Mouse (Mus musculus) midbrain, embryonic 13.5 days (tissue): ENCODE data around the gene Mrpl54. TPM values are rescaled to one million over a fixed set of nuclear protein-coding genes. Genes with fewer than 3 reads are reported as not detected.

Experiments
- ATAC-seq: fragments of 200-750 bp; cut with Nextera tagmentation; 2 replicates; pipeline ENCODE4 v1.8.0; 2017; ENCODE audit warnings: mild to moderate bottlenecking, moderate TSS enrichment, moderate library complexity
- H3K27ac ChIP-seq: fragments of 300-500 bp; sonication (generic); 2 replicates; pipeline ENCODE4 v1.5.1; 2015; ENCODE audit warnings: inconsistent platforms, mild to moderate bottlenecking, moderate library complexity
- H3K27me3 ChIP-seq: fragments of 300-500 bp; sonication (generic); 2 replicates; pipeline ENCODE4 v1.6.1; 2015; ENCODE audit warnings: mild to moderate bottlenecking, inconsistent platforms
- H3K36me3 ChIP-seq: fragments of 300-500 bp; sonication (generic); 2 replicates; pipeline ENCODE4 v1.6.1; 2015; ENCODE audit warnings: mild to moderate bottlenecking, inconsistent platforms
- H3K4me1 ChIP-seq: fragments of 300-500 bp; sonication (generic); replicated peaks from 2 replicates; pipeline ENCODE4 v1.6.1; 2015; ENCODE audit warnings: inconsistent platforms
- H3K4me2 ChIP-seq: fragments of 300-500 bp; sonication (generic); replicated peaks from 2 replicates; pipeline ENCODE4 v1.6.1; 2015; ENCODE audit warnings: moderate library complexity, mild to moderate bottlenecking, inconsistent platforms
- H3K4me3 ChIP-seq: fragments of 300-500 bp; sonication (generic); replicated peaks from 2 replicates; pipeline ENCODE4 v1.5.1; 2015; ENCODE audit warnings: mild to moderate bottlenecking, inconsistent platforms
- H3K9ac ChIP-seq: fragments of 300-500 bp; sonication (generic); replicated peaks from 2 replicates; pipeline ENCODE4 v1.6.1; 2015; ENCODE audit warnings: mild to moderate bottlenecking, inconsistent platforms
- H3K9me3 ChIP-seq: fragments of 300-500 bp; sonication (generic); 2 replicates; pipeline ENCODE4 v1.6.1; 2016; ENCODE audit warnings: mild to moderate bottlenecking, inconsistent platforms
- WGBS: fragments of 180-500 bp; shearing (Covaris S2); methylation state at CpG from one replicate; pipeline ENCODE4 v1.1.7; 2015; 5-methylcytosine and 5-hydroxymethylcytosine counted together
- polyA plus RNA-seq: library from polyadenylated mRNA; unstranded; fragments of >200 nt; fragmentation: Nextera tagmentation; extraction: Ambion mirVana; gene quantifications from 2 replicates; pipeline ENCODE4 v1.2.1, GENCODE M21; 2015

Gene Mrpl54
- 138 and 148 TPM in 2 replicates for polyA plus RNA-seq

GRCm38 (mm10) chr10:81266211-81267105, at the start of gene Mrpl54, which contains the start of gene Apba3:
Mrpl54 (minus strand) TSS chr10:81266934.
Apba3 (plus strand) TSS chr10:81266960.
- peaks cover 39% of the 10 kb centered on the region for H3K36me3 ChIP-seq
- H3K4me3 ChIP-seq: peak within 1 kb of the TSS; percentile 66
- peaks cover 27% of the 10 kb centered on the region for H3K4me1 ChIP-seq
- no peaks in the 10 kb centered on the region for H3K9me3 ChIP-seq
- peak within 1 kb of the TSS; percentile 60 for H3K4me2 ChIP-seq
- H3K9ac ChIP-seq: peak within 1 kb of the TSS; percentile 75
- peak; percentile 92 for ATAC-seq
- H3K27me3 ChIP-seq: no peaks in the 10 kb centered on the region
- peak within 1 kb of the TSS; percentile 84 for H3K27ac ChIP-seq
- under 1% methylated on average over 48 of the region's 48 CpGs for WGBS

- no peak for ATAC-seq
- no peaks in the 10 kb centered on the region for H3K27me3 ChIP-seq
- peaks cover 81% of the 10 kb centered on the region for H3K36me3 ChIP-seq
- no peak overlapping the region for H3K4me3 ChIP-seq
- peaks cover 24% of the 10 kb centered on the region for H3K4me1 ChIP-seq
- WGBS: 94% methylated on average over 16 of the region's 16 CpGs
- no peak overlapping the region for H3K4me2 ChIP-seq
- H3K27ac ChIP-seq: no peak overlapping the region
- H3K9ac ChIP-seq: no peak overlapping the region
- H3K9me3 ChIP-seq: no peaks in the 10 kb centered on the region
Observed at GRCm38 (mm10) chr10:81315587-81315986, 48.9 kb upstream of the Mrpl54 start.

DNA sequence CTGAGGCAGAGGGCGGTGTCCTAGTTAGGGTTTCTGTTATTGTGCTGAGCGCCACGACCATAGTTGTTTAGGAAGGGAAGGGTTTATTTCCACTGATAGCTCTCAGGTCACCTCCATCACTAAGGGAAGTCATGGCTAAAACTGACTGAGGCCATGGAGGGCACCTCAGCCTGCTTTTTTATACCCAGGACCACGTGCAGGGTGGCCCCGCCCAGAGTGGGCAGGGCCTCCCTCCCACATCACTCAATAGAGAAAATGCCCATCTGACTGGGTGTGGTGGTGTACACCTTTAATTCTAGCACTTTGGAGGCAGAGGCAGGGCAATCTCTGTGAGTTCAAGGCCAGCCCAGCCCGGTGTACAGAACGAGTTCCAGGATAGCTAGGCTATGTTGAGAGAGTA, 47.5 kb upstream of the Mrpl54 start:
- no peak overlapping the region for H3K27ac ChIP-seq
- H3K27me3 ChIP-seq: no peaks in the 10 kb centered on the region
- whole genome bisulfite sequencing: 81% methylated on average over 7 of the region's 7 CpGs
- no peak overlapping the region for H3K9ac ChIP-seq
- no peak overlapping the region for H3K4me3 ChIP-seq
- no peak for ATAC-seq
- H3K4me2 ChIP-seq: no peak overlapping the region
- peaks cover 95% of the 10 kb centered on the region for H3K36me3 ChIP-seq
- no peaks in the 10 kb centered on the region for H3K9me3 ChIP-seq
- peaks cover 17% of the 10 kb centered on the region for H3K4me1 ChIP-seq

DNA sequence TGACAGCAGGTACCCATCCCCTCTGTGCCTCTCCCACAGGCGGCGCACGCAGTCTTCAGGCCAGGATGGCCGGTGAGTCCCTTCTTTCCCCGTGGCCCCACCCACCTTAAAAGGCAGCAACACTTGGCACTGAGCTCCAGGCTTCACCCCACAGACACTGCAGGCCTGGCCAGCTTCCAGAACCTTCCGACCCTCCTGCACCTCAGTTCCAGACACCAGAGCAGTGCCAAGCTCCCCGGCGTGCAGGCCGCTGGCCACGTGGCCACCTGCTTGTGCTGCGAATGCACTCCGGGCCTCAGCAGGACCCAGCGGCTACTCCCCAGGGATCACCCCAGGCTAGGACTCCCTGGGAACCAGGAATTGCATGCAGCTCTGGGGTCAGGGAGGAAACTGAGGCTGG, 46.8 kb upstream of the Mrpl54 start:
- Histone ChIP-seq H3K4me3 (no peak overlapping the region), H3K27me3 (no peaks in the 10 kb centered on the region), H3K9me3 (no peaks in the 10 kb centered on the region), H3K4me1 (peaks cover 11% of the 10 kb centered on the region), H3K9ac (no peak overlapping the region), H3K27ac (no peak overlapping the region), H3K36me3 (peaks cover 99% of the 10 kb centered on the region), H3K4me2 (no peak overlapping the region)
- 92% methylated on average over 13 of the region's 13 CpGs for WGBS
- ATAC-seq: no peak

- H3K4me3 ChIP-seq: no peak overlapping the region
- no peak for ATAC-seq
- no peaks in the 10 kb centered on the region for H3K9me3 ChIP-seq
- peaks cover under 1% of the 10 kb centered on the region; the same call in 1 of the 2 replicates for H3K4me1 ChIP-seq
- peaks cover 91% of the 10 kb centered on the region for H3K36me3 ChIP-seq
- H3K27me3 ChIP-seq: no peaks in the 10 kb centered on the region
- 94% methylated on average over 5 of the region's 5 CpGs for WGBS
- no peak overlapping the region for H3K4me2 ChIP-seq
- no peak overlapping the region for H3K27ac ChIP-seq
- H3K9ac ChIP-seq: no peak overlapping the region
Observed at GRCm38 (mm10) chr10:81309571-81309970, 42.8 kb upstream of the Mrpl54 start.

- no peak overlapping the region for H3K4me2 ChIP-seq
- no peaks in the 10 kb centered on the region for H3K27me3 ChIP-seq
- H3K36me3 ChIP-seq: peaks cover 66% of the 10 kb centered on the region
- no peak for ATAC-seq
- peaks cover 23% of the 10 kb centered on the region for H3K4me1 ChIP-seq
- H3K4me3 ChIP-seq: no peak overlapping the region
- H3K9ac ChIP-seq: no peak overlapping the region
- 93% methylated on average over 21 of the region's 21 CpGs for WGBS
- H3K27ac ChIP-seq: no peak overlapping the region
- no peaks in the 10 kb centered on the region for H3K9me3 ChIP-seq
Observed at GRCm38 (mm10) chr10:81306837-81307682, 40.3 kb upstream of the Mrpl54 start.

- 97% methylated on average over 12 of the region's 12 CpGs for WGBS
- Histone ChIP-seq H3K27me3 (no peaks in the 10 kb centered on the region), H3K27ac (no peak overlapping the region), H3K4me2 (no peak overlapping the region), H3K9ac (no peak overlapping the region), H3K4me3 (no peak overlapping the region), H3K4me1 (peaks cover 30% of the 10 kb centered on the region), H3K9me3 (no peaks in the 10 kb centered on the region), H3K36me3 (peaks cover 57% of the 10 kb centered on the region)
- no peak for ATAC-seq
Observed at GRCm38 (mm10) chr10:81306173-81306668, 39.5 kb upstream of the Mrpl54 start.

DNA sequence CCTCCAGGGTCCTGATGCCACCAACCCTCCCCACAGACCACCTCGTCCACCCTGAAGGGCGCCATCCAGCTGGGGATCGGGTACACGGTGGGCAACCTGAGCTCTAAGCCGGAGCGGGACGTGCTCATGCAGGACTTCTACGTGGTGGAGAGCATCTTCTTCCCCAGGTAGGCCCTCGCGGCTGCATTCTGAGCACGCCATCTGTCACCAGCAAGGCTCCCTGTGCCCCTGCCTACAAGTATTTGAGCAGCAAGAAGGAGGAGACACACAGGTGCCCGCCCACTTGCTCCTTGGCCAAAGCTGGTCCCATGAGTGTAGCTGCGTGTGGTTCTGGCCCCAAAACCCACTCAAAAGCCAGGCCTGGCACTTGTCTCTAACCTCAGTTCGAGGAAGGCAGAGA, 38.9 kb upstream of the Mrpl54 start:
- Histone ChIP-seq H3K27me3 (no peaks in the 10 kb centered on the region), H3K9ac (no peak overlapping the region), H3K4me3 (no peak overlapping the region), H3K27ac (no peak overlapping the region), H3K9me3 (no peaks in the 10 kb centered on the region), H3K4me2 (no peak overlapping the region), H3K36me3 (peaks cover 52% of the 10 kb centered on the region), H3K4me1 (peaks cover 33% of the 10 kb centered on the region)
- no peak for ATAC-seq
- WGBS: 95% methylated on average over 14 of the region's 14 CpGs

DNA sequence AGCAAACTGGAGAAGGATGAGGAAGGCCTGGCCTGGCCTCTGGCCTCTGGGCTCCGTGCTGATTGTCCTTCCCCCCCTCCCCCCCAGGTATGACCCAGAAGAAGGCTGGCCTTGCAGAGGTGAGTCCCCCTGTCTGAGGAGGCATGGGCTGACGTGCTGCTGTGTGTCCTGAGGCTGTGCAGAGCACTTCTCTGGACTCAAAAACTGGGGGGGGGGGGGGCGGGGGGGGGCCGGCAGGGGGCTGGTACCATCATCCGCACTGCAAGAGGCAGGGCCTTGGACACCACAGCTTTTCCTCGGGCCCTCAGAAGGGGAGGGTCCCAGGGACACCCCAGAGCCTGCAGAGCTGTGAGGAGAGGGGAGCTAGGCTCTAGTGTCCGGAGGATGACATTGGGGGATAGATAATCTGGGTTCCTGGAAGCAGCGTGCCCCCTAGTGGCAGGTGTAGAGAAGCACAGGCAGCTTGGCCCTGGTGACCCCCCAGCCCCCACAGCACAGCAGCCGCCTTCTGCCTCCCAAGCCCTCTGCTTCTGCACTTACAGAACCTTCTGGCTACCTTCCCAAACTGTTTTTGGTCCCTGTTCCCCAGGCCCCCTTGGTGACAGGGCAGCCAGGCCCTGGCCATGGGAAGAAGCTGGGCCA, 38.0 kb upstream of the Mrpl54 start:
- H3K27ac ChIP-seq: no peak overlapping the region
- H3K4me2 ChIP-seq: no peak overlapping the region
- 31% methylated on average over 6 of the region's 9 CpGs for WGBS
- H3K4me1 ChIP-seq: peaks cover 39% of the 10 kb centered on the region
- H3K27me3 ChIP-seq: no peaks in the 10 kb centered on the region
- no peak overlapping the region for H3K4me3 ChIP-seq
- peaks cover 42% of the 10 kb centered on the region for H3K36me3 ChIP-seq
- H3K9me3 ChIP-seq: no peaks in the 10 kb centered on the region
- no peak for ATAC-seq
- no peak overlapping the region for H3K9ac ChIP-seq

DNA sequence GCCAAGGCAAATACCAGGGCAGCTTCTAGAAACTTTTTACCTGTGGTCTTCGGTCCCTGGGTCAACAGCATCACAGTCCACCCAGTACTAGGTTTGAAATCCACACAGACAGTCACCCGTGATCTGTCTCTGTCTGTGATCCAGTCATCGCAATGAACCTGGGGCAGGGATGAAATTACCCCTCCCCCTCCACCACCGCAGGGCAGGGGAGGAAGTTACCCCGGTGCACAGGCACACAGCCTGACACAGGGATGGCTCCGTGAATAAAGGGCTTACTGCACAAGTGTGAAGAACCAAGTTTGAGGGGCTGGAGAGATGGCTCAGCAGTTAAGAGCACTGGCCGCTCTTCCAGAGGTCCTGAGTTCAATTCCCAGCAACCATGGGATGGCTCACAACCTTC, 37.0 kb upstream of the Mrpl54 start:
- Histone ChIP-seq H3K9ac (0 out of 2 replicates have a peak overlapping the region, but pooled peaks have one; percentile 19), H3K4me2 (no peak overlapping the region), H3K36me3 (peaks cover 33% of the 10 kb centered on the region), H3K4me3 (no peak overlapping the region), H3K4me1 (peaks cover 39% of the 10 kb centered on the region), H3K27me3 (no peaks in the 10 kb centered on the region), H3K9me3 (no peaks in the 10 kb centered on the region), H3K27ac (no peak overlapping the region)
- 82% methylated on average over 7 of the region's 7 CpGs for WGBS
- ATAC-seq: no peak

- Histone ChIP-seq H3K9me3 (no peaks in the 10 kb centered on the region), H3K4me1 (peaks cover 39% of the 10 kb centered on the region), H3K4me3 (no peak overlapping the region), H3K9ac (no peak overlapping the region), H3K4me2 (no peak overlapping the region), H3K27ac (no peak overlapping the region), H3K27me3 (no peaks in the 10 kb centered on the region), H3K36me3 (peaks cover 28% of the 10 kb centered on the region)
- ATAC-seq: no peak
- 82% methylated on average over 10 of the region's 10 CpGs for WGBS
Observed at GRCm38 (mm10) chr10:81303258-81303657, 36.5 kb upstream of the Mrpl54 start.
